Mouse (Mus musculus) kidney, adult 18-20 months (tissue): ENCODE results near the gene Nol7.
A peak's percentile ranks its signal among the peaks of the same experiment; 100 is the strongest.

Experiments used
- DNase-seq: peaks from one replicate; pipeline ENCODE4 v3.0.0; 2021

Gene Nol7

GRCm38 (mm10) chr13:43398297-43399080, at the start of gene Nol7:
Gene Nol7 (plus strand): TSS chr13:43398390.
- peak; percentile 99 for DNase-seq

DNA sequence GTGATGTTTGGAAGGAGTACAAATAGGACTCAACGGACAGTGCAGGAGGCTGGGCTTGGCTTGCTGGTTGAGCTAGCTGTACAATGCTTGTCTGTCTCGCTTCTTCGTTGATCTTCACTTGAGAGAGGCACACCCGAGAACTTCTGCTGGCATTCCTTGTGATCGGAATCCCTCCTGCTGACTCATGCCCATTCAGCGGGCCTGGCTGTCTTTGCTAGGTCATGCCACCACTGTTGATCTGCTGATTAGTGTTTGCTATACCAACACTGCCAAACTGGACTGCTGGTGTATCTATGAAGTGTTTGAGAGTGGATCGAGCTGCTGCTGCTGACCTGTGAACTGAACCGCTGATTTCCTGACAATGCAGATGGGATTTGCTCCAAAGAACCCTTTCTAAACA, 48.8 kb upstream of the Nol7 start:
- no peak for DNase-seq

DNA sequence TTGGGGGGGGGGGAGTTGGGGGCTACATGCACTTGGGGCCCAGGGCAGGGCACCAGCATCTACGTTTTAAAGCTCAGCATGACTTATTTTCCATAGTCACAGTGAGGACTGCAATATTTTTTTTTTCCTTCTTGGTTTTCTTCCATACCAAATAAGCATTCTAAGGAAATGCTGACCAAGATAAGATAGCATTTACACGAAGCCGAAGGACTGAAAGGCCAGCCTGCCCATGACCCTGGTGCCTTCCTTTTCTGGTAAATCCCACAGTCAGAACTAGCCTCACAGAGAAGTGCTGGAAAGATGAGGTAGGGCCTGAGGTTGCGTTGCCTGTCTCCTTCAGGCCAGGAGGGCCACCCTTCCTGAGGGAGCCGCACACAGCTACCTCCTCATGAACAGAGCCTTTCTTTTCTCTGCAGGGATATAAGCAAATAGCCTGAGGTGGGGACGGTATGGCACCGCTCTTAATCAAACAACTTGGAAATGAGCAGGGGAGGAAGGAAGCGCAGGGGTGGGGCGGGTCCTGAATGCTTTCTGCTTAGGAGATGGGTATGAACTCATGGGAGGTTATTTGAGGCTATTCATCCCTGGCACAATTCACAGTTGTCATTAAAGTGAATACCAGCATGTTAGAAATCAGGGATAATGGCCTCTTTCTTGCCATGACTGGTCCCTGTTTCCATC, 47.6 kb upstream of the Nol7 start:
- no peak for DNase-seq

DNA sequence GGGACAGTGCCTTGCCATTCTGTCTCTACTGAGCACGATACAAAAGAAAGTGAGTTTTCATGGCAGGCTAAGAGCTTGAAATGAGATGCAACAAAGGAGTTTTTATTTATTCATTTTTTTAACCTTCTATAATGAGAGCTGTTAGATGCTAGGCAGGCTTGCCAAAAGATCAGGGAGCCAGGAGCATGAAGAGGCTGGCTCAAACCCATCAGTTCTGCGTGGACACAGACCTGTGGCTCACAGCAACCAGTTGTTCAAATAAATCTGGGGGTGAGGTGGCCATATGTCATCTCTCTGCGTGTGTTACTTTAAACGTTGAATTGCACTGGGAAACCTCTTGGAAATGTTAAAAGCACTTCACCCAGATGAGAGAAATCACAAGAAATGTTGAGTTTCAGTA, 44.8 kb upstream of the Nol7 start:
- no peak for DNase-seq

DNA sequence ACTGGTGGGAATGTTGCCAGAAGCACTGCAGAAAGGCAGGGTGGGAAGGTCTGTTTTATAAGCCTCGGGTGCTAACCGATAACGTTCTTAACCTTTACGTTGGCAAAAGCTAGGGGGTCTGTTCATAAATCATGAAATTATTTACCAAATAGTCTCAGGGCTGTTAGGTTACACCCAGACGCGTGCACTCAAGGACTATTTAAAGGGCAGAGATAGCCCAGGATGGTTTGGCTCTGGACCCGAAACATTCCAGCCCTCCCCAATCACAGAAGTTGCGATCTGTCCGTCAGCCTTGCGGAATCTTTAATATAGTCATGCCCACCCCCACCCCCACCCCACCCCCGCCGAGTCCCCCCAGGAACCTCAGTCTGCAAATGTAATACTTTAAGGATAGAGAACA, 43.8 kb upstream of the Nol7 start:
- DNase-seq, result no peak

DNA sequence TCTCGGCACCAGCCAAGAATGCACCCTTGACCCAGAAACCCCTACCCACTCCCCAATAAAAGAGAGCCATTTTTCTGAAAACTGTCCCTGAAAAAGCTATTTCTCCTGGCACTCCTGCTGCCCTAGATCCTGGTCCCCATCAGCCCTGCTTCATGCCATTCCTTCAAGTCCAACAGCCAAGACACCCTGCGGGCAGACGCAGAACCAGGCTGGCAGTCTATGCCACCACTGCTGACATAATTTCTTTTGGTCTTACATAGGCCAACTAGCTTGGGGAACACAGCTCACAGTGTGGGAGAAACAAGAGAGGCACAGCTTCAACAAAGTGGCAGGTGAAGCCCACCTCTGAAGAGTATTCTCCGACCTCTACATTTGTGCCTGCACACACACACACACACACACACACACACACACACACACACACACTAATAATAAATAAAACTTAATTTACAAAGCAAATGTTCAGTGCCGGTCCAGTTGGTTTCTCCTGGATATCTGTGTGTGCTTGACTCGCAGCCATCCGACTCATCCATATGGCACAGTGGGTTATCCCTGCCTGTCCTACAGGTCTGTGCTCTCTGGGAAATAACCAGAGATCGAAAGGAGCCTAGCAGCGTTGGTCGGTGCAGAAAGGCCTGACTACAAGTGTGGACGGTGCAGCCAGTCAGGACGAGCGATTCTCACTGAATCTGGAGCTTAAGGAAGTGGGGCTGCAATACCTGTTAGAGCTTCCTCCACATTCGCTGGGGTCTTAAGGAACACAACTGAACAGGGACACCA, 41.7 kb upstream of the Nol7 start:
- DNase-seq, result no peak

- DNase-seq, result no peak
These were observed 37.7 kb upstream of the Nol7 start for GRCm38 (mm10) chr13:43360534-43360933.

- DNase-seq, result peak; percentile 19
These were observed 35.8 kb upstream of the Nol7 start for GRCm38 (mm10) chr13:43362353-43362752.

DNA sequence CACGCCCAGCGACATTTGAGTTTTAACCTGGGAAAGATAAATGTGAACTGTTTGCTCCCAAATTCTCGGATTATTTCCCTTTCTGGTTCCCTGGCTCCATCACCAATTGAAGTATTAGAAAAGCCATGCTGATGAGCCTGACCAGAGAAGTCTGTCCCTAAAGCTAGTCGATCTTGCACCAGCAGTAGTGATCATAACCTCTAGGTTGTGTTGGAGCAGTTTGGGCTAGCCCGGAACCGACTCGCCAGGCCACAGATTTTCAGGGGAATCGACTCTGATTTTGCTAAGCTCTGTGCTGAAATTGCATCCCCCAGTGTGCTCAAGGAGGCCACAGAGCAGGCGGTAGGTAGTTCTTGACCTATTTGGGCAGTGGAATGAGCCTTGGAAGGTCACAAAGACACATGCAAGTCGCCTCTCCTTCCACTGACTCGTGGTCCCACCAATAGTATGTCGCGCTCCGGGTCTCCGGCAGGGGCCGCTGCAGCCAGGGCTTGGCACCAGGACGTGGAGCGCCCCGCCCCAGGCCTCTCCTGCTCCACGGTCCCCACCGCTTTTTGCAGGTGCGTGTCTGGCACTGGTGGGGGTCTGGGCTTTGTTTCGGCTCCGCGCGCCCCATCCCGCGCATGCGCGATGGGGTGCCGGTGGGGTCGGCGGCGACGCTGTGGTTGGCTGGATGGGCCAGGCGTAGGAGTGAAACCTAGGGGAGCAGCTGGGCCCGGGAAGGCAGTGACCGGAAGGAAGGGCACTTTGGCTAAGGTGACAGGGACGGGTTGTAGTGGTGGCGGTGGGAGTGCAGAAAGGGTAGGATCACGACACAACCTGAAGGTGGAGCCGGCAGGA, 33.0 kb upstream of the Nol7 start, which contains the start of gene Sirt5:
Sirt5 (plus strand) TSS at position 512 of the 840 bp plus-strand sequence.
- DNase-seq, result peak; percentile 93

DNA sequence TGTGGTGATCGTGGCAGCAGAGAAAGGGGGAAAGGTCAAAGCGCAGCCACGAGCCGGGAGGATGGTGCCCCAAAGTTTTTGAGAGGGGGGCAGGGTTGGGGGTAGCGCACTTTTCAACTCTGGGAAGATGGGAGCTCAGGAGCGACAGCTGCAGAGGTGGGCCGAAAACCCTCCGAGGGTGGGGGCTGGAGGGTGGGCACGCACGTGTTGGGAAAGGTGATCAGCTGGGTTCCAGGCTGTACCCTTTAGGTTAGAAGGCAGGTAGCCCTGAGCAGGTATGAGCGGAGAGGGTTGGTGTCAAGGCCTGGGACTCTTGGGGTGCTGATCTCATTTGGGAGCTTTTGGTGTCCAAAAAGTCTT, 32.4 kb upstream of the Nol7 start:
- DNase-seq, result no peak

GRCm38 (mm10) chr13:43370063-43370462, 28.1 kb upstream of the Nol7 start:
- DNase-seq, result no peak

DNA sequence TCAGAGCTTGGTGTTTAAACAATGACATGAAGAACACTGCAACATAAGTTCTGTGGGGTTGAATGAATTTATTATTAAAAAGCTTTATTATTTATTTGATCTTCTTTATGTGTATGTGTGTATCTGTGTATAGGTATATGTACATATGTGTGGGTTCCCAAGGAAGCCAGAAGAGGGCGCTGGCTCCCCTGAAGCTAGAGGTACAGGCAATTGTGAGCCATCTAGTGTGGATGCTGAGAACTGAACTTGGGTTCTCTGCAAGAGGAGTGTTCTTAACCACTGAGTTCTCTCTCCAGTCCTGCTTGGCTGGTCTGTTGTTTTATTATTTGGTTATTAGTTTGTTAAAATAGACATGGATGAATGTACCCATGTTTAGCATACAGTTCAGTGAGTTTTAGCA, 25.3 kb upstream of the Nol7 start:
- DNase-seq, result no peak

DNA sequence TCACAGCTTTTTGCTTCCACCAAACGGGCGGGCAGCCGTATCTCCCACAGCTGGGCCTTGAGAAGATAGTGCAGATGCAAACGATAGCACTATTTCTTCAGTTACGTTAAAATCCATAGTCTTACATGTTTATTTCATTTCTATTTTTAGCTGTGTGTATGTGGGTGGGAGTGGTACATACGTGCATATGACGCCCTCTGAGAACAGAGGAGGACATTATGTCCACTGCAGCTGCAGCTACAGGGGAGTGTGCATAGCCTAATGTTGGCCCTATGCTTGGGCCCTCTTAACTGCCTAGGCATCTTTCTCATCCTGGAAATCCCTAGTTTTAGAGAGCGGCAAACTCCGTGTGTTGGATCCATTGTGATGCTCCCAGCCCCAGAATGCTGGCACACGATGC, 24.0 kb upstream of the Nol7 start:
- DNase-seq, result no peak

- DNase-seq, result no peak
These were observed 23.2 kb upstream of the Nol7 start for GRCm38 (mm10) chr13:43374918-43375432.

DNA sequence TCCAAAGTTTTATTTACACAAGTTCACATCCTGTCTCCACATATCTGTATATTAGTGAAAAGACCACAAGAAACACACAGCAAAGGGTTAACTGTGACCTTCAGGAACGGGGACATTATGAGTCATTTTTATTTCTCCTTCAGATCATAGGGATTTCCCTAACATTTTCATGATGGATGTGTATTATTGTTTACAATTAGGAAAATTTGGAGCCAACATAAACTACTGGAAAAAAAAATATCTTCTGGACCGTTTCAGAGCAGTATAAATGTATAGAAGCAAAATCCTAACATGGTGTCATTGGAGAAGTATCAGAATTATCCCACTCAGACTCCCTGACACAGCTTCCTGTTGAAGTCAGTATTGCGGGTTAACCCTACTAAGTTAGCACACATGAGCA, 18.2 kb upstream of the Nol7 start:
- DNase-seq, result no peak

GRCm38 (mm10) chr13:43385321-43385720, 12.9 kb upstream of the Nol7 start:
- no peak for DNase-seq

DNA sequence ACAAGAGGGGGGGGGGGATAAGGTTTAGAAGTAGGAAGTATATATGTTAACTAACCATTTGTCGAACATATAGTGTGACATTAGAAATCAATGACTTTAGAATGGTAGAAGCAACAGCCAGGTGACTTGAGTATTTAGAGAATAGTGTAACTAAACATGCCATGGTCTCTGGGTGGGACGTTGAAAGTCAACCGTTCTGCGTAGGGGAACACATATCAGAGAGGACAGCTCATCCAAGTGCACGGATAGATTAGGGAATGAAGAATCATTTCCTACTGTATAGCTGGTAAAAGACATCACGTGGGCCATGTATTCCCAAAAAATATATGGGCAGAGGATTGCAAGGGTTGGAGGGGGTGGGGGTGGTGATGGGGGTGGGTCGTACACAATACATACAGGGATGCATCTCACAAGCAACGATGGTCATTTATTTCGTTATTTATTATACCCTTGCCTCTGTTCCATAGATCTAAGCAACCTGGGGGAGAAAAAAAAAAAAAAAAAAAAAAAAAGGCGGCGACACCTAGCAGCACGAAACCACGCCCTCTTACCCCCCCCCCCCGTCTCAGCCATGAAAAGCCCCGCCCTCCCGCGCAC, 392 bp upstream of the Nol7 start:
- no peak for DNase-seq

DNA sequence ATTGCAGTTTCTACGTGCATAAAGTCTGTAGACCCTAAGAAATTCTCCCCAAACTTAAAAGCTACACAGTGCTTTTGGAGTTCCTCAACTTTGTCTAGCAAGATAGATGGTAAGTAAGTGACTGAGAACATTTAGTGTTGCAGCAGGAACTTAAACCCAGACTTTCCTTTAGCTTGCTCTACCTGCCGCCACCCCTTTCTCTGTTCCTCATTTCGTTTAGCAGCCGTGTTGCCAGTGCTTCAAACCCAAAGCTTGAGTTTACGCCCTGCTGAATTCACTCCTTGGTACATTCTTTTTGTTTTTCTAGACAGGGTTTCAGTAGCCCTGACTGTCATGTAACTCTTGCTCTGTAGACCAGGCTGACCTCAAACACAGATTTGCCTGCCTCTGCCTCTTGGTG, 1.4 kb downstream of the Nol7 start:
- no peak for DNase-seq

DNA sequence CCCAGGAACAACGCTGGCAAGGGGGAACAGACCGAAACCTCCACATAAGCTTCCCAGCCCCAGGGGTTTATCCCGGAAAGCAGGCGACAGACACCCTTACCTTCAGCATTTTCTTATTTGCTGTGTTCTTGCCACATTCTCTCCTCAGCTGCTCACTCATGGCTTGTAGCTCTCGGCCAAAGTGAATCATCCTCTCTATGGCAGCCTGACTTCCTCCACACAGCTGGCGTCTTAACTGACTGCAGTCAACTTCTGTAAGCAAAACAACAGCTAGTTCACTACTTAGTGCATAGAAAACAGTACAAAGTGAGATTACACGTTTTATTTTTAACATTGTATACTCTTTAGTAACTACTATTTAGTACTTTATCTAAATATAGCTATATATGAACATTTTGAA, 14.1 kb downstream of the Nol7 start:
- DNase-seq, result no peak

DNA sequence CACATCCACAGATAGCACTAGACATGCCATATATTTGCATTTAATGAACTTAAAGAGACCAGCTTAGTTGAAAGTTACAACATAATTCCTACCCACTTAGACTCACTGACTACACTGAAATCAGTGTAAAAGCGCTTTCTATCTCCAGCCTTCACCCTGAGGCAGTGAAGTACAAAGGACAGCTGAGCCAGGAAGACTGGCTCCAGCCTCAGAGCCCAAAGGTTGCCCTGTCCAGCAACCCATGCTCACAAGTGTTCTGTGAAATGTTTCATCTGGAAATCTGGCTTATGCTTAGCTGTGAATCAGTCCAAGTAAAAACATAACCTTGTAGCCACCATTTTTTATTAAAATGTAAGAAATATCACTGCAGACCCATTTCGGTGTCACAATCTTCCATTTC, 15.4 kb downstream of the Nol7 start:
- no peak for DNase-seq

- DNase-seq, result no peak
These were observed 17.1 kb downstream of the Nol7 start for GRCm38 (mm10) chr13:43415249-43415648.

- no peak for DNase-seq
These were observed 30.2 kb downstream of the Nol7 start for GRCm38 (mm10) chr13:43428436-43428835.
